Mouse (Mus musculus) liver, embryonic 12.5 days (tissue): ENCODE data around the gene D8Ertd738e. TPM values are rescaled to one million over a fixed set of nuclear protein-coding genes. Genes with fewer than 3 reads are reported as not detected.
A peak's percentile ranks its signal among the peaks of the same experiment; 100 is the strongest.

Experiments used
- ATAC-seq: fragments of 200-750 bp; cut with Nextera tagmentation; 2 replicates; pipeline ENCODE4 v1.8.0; 2017; ENCODE audit warnings: moderate number of reproducible peaks, mild to moderate bottlenecking, moderate library complexity
- H3K27ac ChIP-seq: fragments of 300-500 bp; sonication (generic); 2 replicates; pipeline ENCODE4 v1.5.1; 2016; ENCODE audit warnings: mild to moderate bottlenecking
- H3K27me3 ChIP-seq: fragments of 300-500 bp; sonication (generic); replicated peaks from 2 replicates; pipeline ENCODE4 v1.6.1; 2016; ENCODE audit warnings: mild to moderate bottlenecking, moderate library complexity
- H3K36me3 ChIP-seq: fragments of 300-500 bp; sonication (generic); 2 replicates; pipeline ENCODE4 v1.6.1; 2016; ENCODE audit warnings: mild to moderate bottlenecking, moderate library complexity
- H3K4me1 ChIP-seq: fragments of 300-500 bp; sonication (generic); 2 replicates; pipeline ENCODE4 v1.6.1; 2016
- H3K4me2 ChIP-seq: fragments of 300-500 bp; sonication (generic); 2 replicates; pipeline ENCODE4 v1.6.1; 2016; ENCODE audit warnings: mild to moderate bottlenecking, moderate library complexity
- H3K4me3 ChIP-seq: fragments of 300-500 bp; sonication (generic); 2 replicates; pipeline ENCODE4 v1.5.1; 2016; ENCODE audit warnings: mild to moderate bottlenecking, moderate library complexity
- H3K9ac ChIP-seq: fragments of 300-500 bp; sonication (generic); 2 replicates; pipeline ENCODE4 v1.6.1; 2016; ENCODE audit warnings: mild to moderate bottlenecking, moderate library complexity
- H3K9me3 ChIP-seq: fragments of 300-500 bp; sonication (generic); replicated peaks from 2 replicates; pipeline ENCODE4 v1.6.1; 2016; ENCODE audit warnings: mild to moderate bottlenecking, moderate library complexity
- WGBS: fragments of 180-500 bp; shearing (Covaris S2); methylation state at CpG from one replicate; pipeline ENCODE4 v1.1.7; 2016; ENCODE audit not compliant: insufficient replicate concordance; 5-methylcytosine and 5-hydroxymethylcytosine counted together
- polyA plus RNA-seq: library from polyadenylated mRNA; unstranded; fragments of >200 nt; fragmentation: Nextera tagmentation; extraction: Ambion mirVana; gene quantifications from 2 replicates; pipeline ENCODE4 v1.2.1, GENCODE M21; 2016

The D8Ertd738e gene
- polyA plus RNA-seq, 1 experiment from 2014 or later = 249 TPM

GRCm38 (mm10) chr8:84210167-84210791 lies 39.2 kb downstream of the D8Ertd738e start:
- H3K27me3 ChIP-seq = no peaks in the 10 kb centered on the region
- no peaks in the 10 kb centered on the region for H3K9me3 ChIP-seq
- peaks cover 25% of the 10 kb centered on the region for H3K4me1 ChIP-seq
- H3K9ac ChIP-seq = no peak overlapping the region
- no peak overlapping the region for H3K27ac ChIP-seq
- peak overlapping the region; percentile 8; the same call in 1 of the 2 replicates for H3K4me2 ChIP-seq
- no peak for ATAC-seq
- peaks cover 61% of the 10 kb centered on the region for H3K36me3 ChIP-seq
- 54% methylated on average over 34 of the region's 34 CpGs for WGBS
- H3K4me3 ChIP-seq = no peak overlapping the region

- H3K27me3 ChIP-seq = no peaks in the 10 kb centered on the region; the same call in 1 of the 2 replicates
- H3K9ac ChIP-seq = no peak overlapping the region
- H3K27ac ChIP-seq = peak overlapping the region; percentile 65; the same call in 1 of the 2 replicates
- no peak overlapping the region for H3K4me3 ChIP-seq
- peaks cover 30% of the 10 kb centered on the region for H3K4me1 ChIP-seq
- H3K4me2 ChIP-seq = no peak overlapping the region
- ATAC-seq = no peak
- H3K9me3 ChIP-seq = no peaks in the 10 kb centered on the region
- WGBS = 59% methylated on average over 17 of the region's 17 CpGs
- peaks cover 61% of the 10 kb centered on the region for H3K36me3 ChIP-seq
Measured at GRCm38 (mm10) chr8:84208381-84209380, 40.8 kb downstream of the D8Ertd738e start.

DNA sequence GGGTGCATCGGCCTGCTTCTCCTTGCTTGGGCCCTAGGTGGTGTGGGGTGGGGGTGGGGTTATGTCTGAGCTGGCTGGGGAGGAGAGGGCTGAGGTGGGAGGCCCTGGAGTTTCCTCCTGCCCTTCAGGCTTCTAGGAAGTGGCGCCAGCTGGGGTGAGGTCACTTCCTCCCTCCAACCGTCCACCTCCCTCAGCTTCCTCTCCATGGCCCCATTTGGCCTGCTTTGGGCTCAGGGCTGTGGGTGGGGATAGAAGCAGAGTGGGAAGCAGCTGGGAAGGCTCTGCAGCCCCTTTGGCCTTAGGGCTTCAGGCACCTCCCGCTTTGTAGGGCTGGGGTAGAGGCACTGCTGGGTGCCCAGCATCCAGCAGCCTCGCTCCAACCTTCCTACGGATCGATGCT lies 41.7 kb downstream of the D8Ertd738e start:
- H3K4me1 ChIP-seq = peaks cover 39% of the 10 kb centered on the region
- WGBS = 38% methylated on average over 7 of the region's 7 CpGs
- peaks cover 8% of the 10 kb centered on the region for H3K27me3 ChIP-seq
- no peak overlapping the region for H3K4me3 ChIP-seq
- H3K9ac ChIP-seq = no peak overlapping the region
- H3K4me2 ChIP-seq = 0 out of 2 replicates have a peak overlapping the region, but pooled peaks have one; percentile 3
- no peak for ATAC-seq
- peak overlapping the region; percentile 65 for H3K27ac ChIP-seq
- H3K36me3 ChIP-seq = peaks cover 52% of the 10 kb centered on the region
- H3K9me3 ChIP-seq = no peaks in the 10 kb centered on the region

GRCm38 (mm10) chr8:84206666-84207065 lies 42.9 kb downstream of the D8Ertd738e start:
- H3K9me3 ChIP-seq = no peaks in the 10 kb centered on the region
- 73% methylated on average over 3 of the region's 3 CpGs for WGBS
- H3K36me3 ChIP-seq = peaks cover 43% of the 10 kb centered on the region
- no peak overlapping the region for H3K4me3 ChIP-seq
- peaks cover 20% of the 10 kb centered on the region for H3K27me3 ChIP-seq
- no peak overlapping the region for H3K9ac ChIP-seq
- no peak overlapping the region for H3K27ac ChIP-seq
- H3K4me1 ChIP-seq = peaks cover 51% of the 10 kb centered on the region
- no peak overlapping the region for H3K4me2 ChIP-seq
- no peak for ATAC-seq

- Histone ChIP-seq H3K27ac (no peak overlapping the region), H3K9ac (no peak overlapping the region), H3K9me3 (no peaks in the 10 kb centered on the region), H3K27me3 (peaks cover 35% of the 10 kb centered on the region), H3K4me2 (no peak overlapping the region), H3K4me3 (no peak overlapping the region), H3K4me1 (peaks cover 62% of the 10 kb centered on the region), H3K36me3 (peaks cover 36% of the 10 kb centered on the region)
- ATAC-seq = no peak
- 82% methylated on average over 5 of the region's 5 CpGs for WGBS
Measured at GRCm38 (mm10) chr8:84205073-84205472, 44.4 kb downstream of the D8Ertd738e start.

DNA sequence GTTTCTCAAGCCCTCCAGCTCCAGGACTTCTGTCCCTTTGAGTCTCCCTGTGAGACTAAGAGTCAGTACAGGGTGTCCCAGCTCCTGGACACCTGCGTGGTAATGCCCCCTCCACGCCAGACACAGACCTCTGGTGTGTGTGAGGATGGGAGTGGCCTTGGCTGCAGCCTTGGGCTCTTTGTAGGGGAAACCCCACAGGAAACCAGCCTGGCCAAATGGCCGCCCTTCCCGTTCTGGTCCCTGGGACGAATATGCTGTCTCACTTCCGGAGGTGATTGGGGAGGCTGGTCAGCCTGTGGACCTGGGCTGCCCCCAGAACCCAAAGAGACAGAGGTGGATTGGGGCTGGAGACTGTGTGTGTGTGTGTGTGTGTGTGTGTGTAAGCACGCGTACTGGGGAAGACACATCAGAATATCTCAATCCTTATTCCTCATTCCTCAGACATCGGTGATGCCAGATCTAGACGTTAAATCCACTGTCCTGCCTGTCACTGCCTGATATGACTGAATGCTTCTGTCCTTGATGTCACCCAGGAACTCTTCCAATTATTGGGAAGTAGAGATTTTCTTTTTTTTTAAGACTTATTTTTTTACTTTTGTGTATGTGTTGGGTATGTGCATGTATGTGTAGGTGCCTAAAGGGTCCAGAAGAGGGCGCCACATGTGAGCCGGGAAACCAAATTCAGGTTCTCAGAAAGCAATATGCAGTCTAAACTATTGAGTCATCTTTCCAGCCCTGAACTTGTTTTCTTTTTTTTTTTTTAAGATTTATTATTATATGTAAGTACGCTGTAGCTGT lies 45.3 kb downstream of the D8Ertd738e start:
- Histone ChIP-seq H3K4me1 (peaks cover 68% of the 10 kb centered on the region), H3K9ac (peak overlapping the region; percentile 62), H3K27ac (peak overlapping the region; percentile 76), H3K4me2 (peak overlapping the region; percentile 90), H3K36me3 (peaks cover 32% of the 10 kb centered on the region), H3K9me3 (no peaks in the 10 kb centered on the region), H3K27me3 (peaks cover 41% of the 10 kb centered on the region), H3K4me3 (peak overlapping the region; percentile 48)
- 27% methylated on average over 13 of the region's 13 CpGs for WGBS
- peak; percentile 21 for ATAC-seq

DNA sequence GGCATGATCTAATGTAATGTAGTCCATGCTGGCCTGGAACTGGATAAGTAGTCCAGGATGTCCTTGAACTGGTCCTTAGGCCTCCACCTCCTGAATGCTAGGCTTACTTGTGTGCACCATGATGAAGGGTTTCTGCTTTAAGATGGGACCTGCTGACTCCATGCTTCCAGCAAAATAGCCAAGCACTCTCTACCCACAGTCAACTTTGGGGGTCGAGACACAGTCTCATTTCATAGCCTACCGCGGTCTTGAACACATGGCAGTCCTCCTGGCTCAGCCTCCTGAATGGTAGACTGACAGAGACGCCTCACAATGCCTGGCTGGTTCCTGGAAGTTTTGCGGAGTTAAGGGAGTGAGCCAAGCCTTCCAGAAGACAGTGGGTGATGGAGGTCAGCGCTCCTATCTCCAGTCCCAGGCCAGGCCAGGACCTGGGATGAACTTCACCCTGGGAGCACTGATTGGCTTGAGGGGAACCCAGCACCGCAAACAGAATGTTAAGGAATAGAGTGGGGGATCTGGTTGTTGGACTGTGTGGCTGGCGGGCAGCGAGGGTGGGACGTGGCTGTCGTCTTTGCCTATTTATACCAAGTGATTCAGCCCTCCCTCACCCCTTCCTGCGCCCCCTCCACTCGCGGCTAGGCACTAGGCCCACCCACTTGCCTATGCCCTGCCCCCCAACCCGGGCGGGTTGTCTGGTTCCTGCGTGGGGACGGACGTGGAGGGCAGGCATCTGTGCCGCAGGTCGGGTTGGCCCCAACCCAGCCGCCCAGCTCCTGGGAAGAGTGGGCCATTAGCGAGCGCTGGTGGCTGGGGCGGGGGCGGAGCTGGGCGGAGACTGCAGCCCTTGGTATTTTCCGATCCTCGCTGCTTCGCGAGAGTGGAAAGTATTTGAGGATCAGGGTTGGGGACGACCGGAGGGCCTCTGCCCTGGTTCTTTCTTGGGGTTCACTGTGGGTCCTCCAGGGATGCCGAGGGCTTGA lies 46.3 kb downstream of the D8Ertd738e start:
- WGBS = 5% methylated on average over 34 of the region's 34 CpGs
- peak overlapping the region; percentile 90 for H3K4me2 ChIP-seq
- peak overlapping the region; percentile 62 for H3K9ac ChIP-seq
- H3K4me3 ChIP-seq = peak overlapping the region; percentile 48
- H3K4me1 ChIP-seq = peaks cover 70% of the 10 kb centered on the region
- no peaks in the 10 kb centered on the region for H3K9me3 ChIP-seq
- H3K27ac ChIP-seq = peak overlapping the region; percentile 76
- H3K27me3 ChIP-seq = peaks cover 41% of the 10 kb centered on the region
- H3K36me3 ChIP-seq = peaks cover 23% of the 10 kb centered on the region
- peak; percentile 37 for ATAC-seq

DNA sequence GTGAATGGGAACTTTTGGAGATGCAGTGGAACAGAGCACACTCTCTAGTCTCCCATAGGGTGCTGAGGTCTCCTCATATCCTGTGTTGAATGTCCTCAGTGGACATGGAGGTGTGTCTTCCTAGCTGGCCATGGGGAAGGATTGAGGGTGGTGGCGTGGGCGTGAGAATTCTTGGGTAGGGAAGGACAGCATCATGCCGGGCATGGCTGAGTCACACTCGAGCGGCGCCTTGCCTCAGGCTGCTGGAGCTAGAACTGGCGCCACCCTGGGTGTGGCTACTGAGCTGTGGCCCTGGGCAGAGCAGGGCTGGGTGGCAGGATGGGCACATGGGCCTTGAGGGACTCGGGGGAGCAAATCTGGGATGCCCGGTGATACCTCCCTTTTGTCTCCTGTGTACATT lies 47.1 kb downstream of the D8Ertd738e start:
- 50% methylated on average over 9 of the region's 9 CpGs for WGBS
- Histone ChIP-seq H3K4me3 (peak overlapping the region; percentile 62), H3K27ac (peak overlapping the region; percentile 76), H3K4me2 (peak overlapping the region; percentile 90), H3K36me3 (peaks cover 21% of the 10 kb centered on the region), H3K4me1 (peaks cover 70% of the 10 kb centered on the region), H3K9me3 (no peaks in the 10 kb centered on the region), H3K9ac (no peak overlapping the region; the same call in 1 of the 2 replicates), H3K27me3 (peaks cover 41% of the 10 kb centered on the region)
- no peak for ATAC-seq

- H3K9ac ChIP-seq = peak overlapping the region; percentile 78
- no peak for ATAC-seq
- H3K4me3 ChIP-seq = peak overlapping the region; percentile 62
- H3K4me2 ChIP-seq = peak overlapping the region; percentile 90
- H3K36me3 ChIP-seq = peaks cover 18% of the 10 kb centered on the region
- H3K4me1 ChIP-seq = peaks cover 72% of the 10 kb centered on the region
- H3K27me3 ChIP-seq = peaks cover 41% of the 10 kb centered on the region
- WGBS = 30% methylated on average over 15 of the region's 15 CpGs
- no peaks in the 10 kb centered on the region for H3K9me3 ChIP-seq
- peak overlapping the region; percentile 86 for H3K27ac ChIP-seq
Measured at GRCm38 (mm10) chr8:84201545-84202245, 47.8 kb downstream of the D8Ertd738e start.
